Mouse (Mus musculus) cortical plate, adult 2 months (tissue): ENCODE results near the gene Neurl2. TPM values are rescaled to one million over a fixed set of nuclear protein-coding genes. Genes with fewer than 3 reads are reported as not detected.

Source experiments
- H3K27ac ChIP-seq: fragments of 200-500 bp; 2 replicates; pipeline ENCODE4 v1.5.1; 2012; ENCODE audit warnings: low read length, control low read depth, inconsistent platforms; ENCODE audit not compliant: insufficient read depth
- H3K4me1 ChIP-seq: fragments of 200-500 bp; 2 replicates; pipeline ENCODE4 v1.6.1; 2011; ENCODE audit warnings: low read length; ENCODE audit not compliant: control insufficient read depth, insufficient read depth
- H3K4me3 ChIP-seq: fragments of 200-500 bp; 2 replicates; pipeline ENCODE4 v1.5.1; 2011; ENCODE audit warnings: mild to moderate bottlenecking, low read length, control low read depth; ENCODE audit not compliant: insufficient read depth
- CTCF ChIP-seq: fragments of 200-500 bp; IDR thresholded peaks from 2 replicates; pipeline ENCODE4 v1.5.1; 2011; ENCODE audit warnings: mild to moderate bottlenecking, control low read depth, low read length; ENCODE audit not compliant: insufficient read depth; ENCODE audit errors: extremely low read depth
- POLR2A ChIP-seq: fragments of 200-500 bp; IDR thresholded peaks from 2 replicates; pipeline ENCODE4 v1.6.1; 2011; ENCODE audit warnings: mild to moderate bottlenecking, low read length, control low read depth; ENCODE audit not compliant: insufficient read depth; ENCODE audit errors: extremely low read depth
- polyA plus RNA-seq: library from polyadenylated mRNA; depleted of rRNA; stranded (reverse); fragments of >200 nt; gene quantifications from 2 replicates; pipeline ENCODE4 v1.2.3, GENCODE M21; 2012

Gene Neurl2
- polyA plus RNA-seq, 1 experiment, result 5.0 TPM

DNA sequence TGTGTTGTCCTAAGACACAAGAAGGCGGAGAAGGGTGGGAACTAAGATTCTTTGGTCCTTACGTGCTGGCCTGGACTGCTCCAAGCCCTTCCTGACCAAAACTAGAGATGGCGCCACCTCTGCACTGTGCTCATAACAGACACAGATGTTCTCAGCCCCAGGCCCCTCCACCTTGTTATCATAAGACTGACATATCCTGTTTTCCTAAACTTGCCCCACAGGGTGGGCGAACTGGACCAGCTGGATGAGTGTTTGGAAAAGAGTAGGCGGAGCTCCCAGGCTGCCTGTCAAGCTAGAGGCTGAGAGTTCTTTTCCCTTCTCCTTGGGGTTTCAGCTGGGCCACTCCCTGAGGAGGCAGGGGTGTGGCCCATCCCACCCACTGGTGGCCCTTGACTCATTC is 15.6 kb downstream of the Neurl2 start:
- Histone ChIP-seq H3K4me1 (no peaks in the 10 kb centered on the region), H3K4me3 (no peak overlapping the region), H3K27ac (no peak overlapping the region)
- TF ChIP-seq POLR2A (no peak), CTCF (no peak)

DNA sequence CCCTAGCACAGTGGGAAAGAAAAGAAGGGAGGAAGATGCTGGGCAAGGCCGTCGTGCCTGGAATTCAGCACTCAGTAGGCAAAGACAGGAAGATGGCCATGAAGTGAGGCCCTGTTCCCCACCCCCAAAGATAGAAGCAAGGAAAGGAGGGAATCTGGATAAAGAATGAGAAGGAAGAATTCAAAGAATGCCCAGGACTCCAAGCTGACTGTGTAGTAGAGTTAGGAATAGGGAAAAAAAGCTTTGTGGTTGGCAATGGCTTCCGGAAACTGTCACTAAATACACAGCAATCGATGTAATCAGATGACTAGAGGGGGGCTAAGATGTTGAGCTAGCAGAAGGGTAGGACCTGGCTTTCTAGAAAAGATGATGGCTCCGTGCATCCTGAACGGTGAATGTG is 16.1 kb downstream of the Neurl2 start:
- H3K4me3 ChIP-seq, result no peak overlapping the region
- no peak for TF ChIP-seq CTCF
- H3K4me1 ChIP-seq, result no peaks in the 10 kb centered on the region
- H3K27ac ChIP-seq, result no peak overlapping the region

DNA sequence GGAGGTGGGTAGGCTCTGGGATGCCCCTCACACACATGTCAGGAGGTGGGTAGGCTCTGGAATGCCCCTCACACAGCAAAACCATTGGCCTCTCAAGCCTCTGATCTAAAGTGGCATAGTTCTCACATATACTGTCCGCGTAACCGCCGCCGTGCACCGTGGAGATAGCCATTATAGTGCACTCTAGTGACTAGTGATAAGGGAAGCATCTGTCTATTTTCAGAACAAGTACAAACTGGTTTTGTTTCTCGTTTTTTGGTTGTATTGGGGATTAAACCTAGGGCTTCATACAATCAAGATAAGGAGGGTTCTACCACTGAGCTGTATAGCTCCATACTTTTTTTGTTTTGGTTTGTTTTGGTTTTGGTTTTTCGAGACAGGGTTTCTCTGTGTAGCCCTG is 17.4 kb downstream of the Neurl2 start:
- Histone ChIP-seq H3K4me3 (no peak overlapping the region), H3K4me1 (no peaks in the 10 kb centered on the region), H3K27ac (no peak overlapping the region)
- TF ChIP-seq CTCF (no peak), POLR2A (no peak)

DNA sequence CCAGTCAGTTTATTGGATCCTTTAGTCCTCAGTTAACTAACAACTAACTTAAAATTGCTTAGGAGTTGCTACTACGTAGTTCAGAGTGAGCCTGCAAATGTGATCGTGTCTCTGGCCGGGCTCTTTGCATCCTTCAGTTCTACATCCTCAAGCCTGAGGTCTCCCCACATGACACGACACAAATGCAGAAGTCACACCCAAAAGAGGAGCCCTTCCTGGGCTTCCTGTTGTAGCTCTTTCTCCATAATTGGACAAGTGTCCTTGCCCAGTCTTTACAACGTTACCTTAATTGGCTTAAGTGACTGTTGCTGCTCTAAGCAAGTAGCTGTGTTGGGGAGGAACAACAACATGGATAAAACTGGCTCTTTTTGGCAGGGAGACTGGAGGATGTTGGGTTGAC is 17.9 kb downstream of the Neurl2 start:
- Histone ChIP-seq H3K4me1 (no peaks in the 10 kb centered on the region), H3K27ac (no peak overlapping the region), H3K4me3 (no peak overlapping the region)
- TF ChIP-seq POLR2A (no peak), CTCF (no peak)

DNA sequence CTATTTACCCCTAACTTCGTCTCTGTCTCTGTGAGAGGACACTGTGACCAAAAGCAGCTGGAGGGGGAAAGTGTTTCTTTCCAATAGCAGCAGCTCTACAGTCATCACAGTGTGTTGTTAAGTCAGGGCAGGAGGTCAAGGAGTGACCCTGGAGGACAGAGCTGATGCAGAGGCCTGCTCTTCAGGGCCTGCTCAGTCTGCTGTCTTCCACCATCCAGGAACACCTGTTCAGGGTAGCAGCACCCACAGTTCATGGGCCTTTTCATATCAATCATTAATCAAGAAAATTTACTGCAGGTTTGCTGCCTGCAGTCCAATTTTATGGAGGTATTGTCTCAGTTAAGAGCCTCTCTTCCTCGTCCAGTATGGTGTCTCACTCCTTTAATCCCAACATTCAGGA is 19.7 kb downstream of the Neurl2 start:
- no peak overlapping the region for H3K27ac ChIP-seq
- no peak for TF ChIP-seq CTCF
- no peak for TF ChIP-seq POLR2A
- no peaks in the 10 kb centered on the region for H3K4me1 ChIP-seq
- H3K4me3 ChIP-seq, result no peak overlapping the region

DNA sequence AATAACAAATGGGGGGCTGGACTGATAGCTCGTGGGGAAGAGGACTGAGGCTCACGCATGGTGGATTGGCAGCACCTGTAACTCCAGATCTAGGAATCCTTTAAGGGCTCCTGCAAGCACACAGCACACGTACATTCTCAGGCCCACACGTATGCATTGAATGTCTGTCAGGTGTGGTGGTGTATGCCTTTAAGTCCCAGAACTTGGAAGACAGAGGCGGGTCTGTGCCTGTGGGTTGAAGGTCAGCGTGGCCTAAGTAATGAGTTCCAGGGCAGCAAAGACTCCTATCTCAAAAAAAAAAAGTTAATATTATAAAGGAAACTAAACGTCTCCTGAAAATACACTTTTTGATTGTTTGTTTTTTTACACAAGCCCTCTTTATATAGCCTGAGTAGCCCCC is 26.6 kb downstream of the Neurl2 start:
- Histone ChIP-seq H3K4me1 (peaks cover 3% of the 10 kb centered on the region), H3K27ac (no peak overlapping the region), H3K4me3 (no peak overlapping the region)
- TF ChIP-seq POLR2A, result no peak

DNA sequence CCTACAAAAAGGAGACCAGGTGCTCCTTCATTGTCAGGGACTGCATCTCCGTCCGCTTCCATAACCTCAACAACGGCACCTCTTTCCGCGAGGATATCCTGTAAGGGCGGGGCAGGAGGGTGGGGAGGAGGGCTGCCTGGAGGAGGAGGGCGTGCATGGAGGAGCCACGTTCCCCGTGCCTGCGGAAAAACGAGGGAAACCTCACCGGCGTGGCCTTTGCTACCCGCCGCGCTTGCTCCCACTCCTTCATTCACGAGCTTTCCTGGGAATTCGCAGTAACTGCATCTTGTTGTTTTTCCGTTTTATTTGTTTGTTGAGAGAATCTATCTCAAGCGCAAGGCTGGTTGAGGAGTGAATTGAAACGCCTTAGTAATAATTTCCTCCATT is 27.9 kb downstream of the Neurl2 start:
- H3K27ac ChIP-seq, result no peak overlapping the region
- peaks cover 3% of the 10 kb centered on the region for H3K4me1 ChIP-seq
- TF ChIP-seq POLR2A, result no peak
- TF ChIP-seq CTCF, result no peak
- H3K4me3 ChIP-seq, result peak overlapping the region; percentile 84

DNA sequence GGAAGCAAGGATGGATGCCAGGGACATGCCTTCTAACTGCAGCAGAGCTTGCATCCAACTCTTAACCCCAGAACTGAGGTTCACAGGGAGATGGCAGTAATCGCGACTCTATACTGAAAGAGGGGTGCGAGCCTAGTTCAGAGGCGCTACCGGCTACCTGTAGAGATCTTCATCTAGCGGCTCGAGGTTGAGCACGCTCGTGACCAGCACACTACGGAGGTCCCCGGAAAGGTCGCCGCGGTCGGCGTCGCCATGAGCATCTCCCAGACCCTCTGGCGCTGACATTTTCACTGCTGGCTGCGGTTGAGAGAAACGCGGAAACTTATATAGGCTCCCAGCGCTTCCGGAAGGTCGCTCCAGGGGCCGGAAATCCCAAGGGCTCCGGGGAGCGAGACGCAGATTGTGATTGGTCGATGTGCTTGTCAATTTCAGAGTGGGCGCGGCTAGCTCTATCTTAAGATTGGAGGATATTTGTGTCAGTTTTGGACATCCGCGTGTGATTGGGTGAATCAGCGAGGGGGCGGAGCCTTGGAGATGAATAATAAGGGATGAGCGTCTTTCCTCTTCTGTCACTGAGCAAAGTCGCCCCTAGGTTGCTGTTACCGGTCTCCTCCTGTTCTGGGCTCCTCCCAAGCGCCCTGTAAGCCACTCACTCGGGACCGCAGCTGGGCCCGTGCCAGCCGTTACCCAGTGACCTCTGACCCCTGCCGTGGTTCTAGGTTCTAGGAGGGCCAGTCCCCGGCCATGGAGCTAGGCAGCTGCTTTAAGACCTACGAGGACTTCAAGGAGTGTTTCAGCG is 28.5 kb downstream of the Neurl2 start, which contains the start of the genes Acot8 and Zswim3:
Acot8 (minus strand) TSS at position 350 of the 799 bp plus-strand sequence.
Zswim3 (plus strand) TSS at position 566 of the 799 bp plus-strand sequence.
- Histone ChIP-seq H3K27ac (no peak within 1 kb of the TSS), H3K4me1 (peaks cover 3% of the 10 kb centered on the region), H3K4me3 (peak within 1 kb of the TSS; percentile 84)
- TF ChIP-seq POLR2A (peak; percentile 98), CTCF (no peak)

DNA sequence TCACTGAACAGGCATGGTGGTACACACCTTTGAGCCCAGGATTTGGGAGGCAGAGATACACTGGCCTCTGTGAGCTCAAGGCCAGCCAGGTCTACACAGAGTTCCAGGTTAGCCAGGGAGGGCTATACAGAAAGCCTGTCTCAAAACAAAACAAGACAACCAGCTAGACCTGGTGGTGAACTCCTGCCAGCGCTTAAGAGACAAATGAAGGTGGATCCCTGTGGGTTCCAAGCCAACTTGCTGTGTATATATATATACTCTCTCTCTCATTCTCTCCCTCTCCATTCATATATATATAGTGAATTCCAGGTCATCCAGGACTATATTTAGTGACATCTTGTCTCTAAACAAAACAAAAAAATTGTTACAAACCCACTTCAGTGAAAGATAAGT is 29.3 kb downstream of the Neurl2 start:
- Histone ChIP-seq H3K27ac (no peak overlapping the region), H3K4me1 (peaks cover 3% of the 10 kb centered on the region), H3K4me3 (peak overlapping the region; percentile 84)
- TF ChIP-seq POLR2A, result no peak
- no peak for TF ChIP-seq CTCF

DNA sequence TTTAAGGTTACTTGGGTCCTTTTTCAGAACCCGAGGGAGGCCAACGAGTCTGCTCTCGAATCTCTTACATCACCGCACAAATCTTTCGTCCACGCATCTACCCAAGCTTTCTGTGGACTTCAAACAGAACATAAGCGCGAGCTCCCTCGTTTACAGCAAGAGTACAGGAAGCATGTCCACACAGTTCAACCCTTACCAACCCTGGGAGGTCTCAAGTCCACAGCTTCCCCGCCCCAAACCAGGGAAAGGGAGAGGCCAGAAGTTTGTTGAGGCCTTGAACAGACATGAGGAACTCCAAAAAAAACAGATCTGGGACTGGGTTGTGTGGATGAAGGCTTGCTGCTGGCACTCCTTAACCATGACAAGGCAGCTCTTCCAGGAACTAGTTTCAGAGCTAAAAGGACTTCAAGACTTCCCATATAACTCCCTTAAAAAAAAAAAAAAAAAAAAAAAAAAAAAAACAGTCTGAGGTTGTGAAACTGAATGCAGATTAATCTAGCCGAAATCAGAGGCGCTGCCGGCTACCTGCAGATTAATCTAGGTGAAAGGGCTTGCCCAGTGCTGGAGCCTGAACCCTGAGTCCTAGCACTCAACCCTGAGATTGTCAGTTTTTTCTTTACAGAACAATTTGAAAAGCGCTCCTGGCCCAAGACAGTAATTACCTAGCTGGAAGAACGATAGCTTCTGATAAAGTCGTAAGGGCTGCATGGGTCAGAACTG is 29.9 kb downstream of the Neurl2 start:
- Histone ChIP-seq H3K4me3 (peak overlapping the region; percentile 84; the same call in 1 of the 2 replicates), H3K27ac (no peak overlapping the region), H3K4me1 (peaks cover 3% of the 10 kb centered on the region)
- TF ChIP-seq CTCF (no peak), POLR2A (no peak)
